Mouse (Mus musculus) embryonic facial prominence, embryonic 11.5 days (tissue): ENCODE measurements at regions not wholly inside any gene's neighbourhood (a gene's known extent, or its start where the extent isn't known, plus 50 kb on each side); places are given as distances from the start of the nearest gene placed in this dataset.

Source experiments
- ATAC-seq: fragments of 200-750 bp; cut with Nextera tagmentation; replicated peaks from 2 replicates; pipeline ENCODE4 v1.8.0; 2017; ENCODE audit warnings: low read depth; ENCODE audit not compliant: insufficient number of reproducible peaks, low FRiP score, low TSS enrichment
- DNase-seq: peaks from one replicate; pipeline ENCODE4 v3.0.0-alpha.2; 2015; ENCODE audit warnings: low spot score
- H3K27ac ChIP-seq: fragments of 300-500 bp; sonication (generic); replicated peaks from 2 replicates; pipeline ENCODE4 v1.5.1; 2014; ENCODE audit warnings: mild to moderate bottlenecking, low read depth, low read length, control low read depth
- H3K27me3 ChIP-seq: fragments of 300-500 bp; sonication (generic); 2 replicates; pipeline ENCODE4 v1.6.1; 2014; ENCODE audit warnings: mild to moderate bottlenecking, low read length, moderate library complexity, mixed read lengths; ENCODE audit not compliant: control insufficient read depth, insufficient read depth
- H3K36me3 ChIP-seq: fragments of 300-500 bp; sonication (generic); replicated peaks from 2 replicates; pipeline ENCODE4 v1.6.1; 2014; ENCODE audit warnings: low read depth, mild to moderate bottlenecking, low read length, moderate library complexity, mixed read lengths; ENCODE audit not compliant: control insufficient read depth, insufficient read depth
- H3K4me1 ChIP-seq: fragments of 300-500 bp; sonication (generic); 2 replicates; pipeline ENCODE4 v1.6.1; 2014; ENCODE audit warnings: low read length, mixed read lengths; ENCODE audit not compliant: control insufficient read depth, insufficient read depth
- H3K4me2 ChIP-seq: fragments of 300-500 bp; sonication (generic); 2 replicates; pipeline ENCODE4 v1.6.1; 2014; ENCODE audit warnings: low read depth, mild to moderate bottlenecking, control low read depth, low read length, moderate library complexity
- H3K4me3 ChIP-seq: fragments of 300-500 bp; sonication (generic); 2 replicates; pipeline ENCODE4 v1.5.1; 2014; ENCODE audit warnings: low read depth, low read length, control low read depth
- H3K9ac ChIP-seq: fragments of 300-500 bp; sonication (generic); replicated peaks from 2 replicates; pipeline ENCODE4 v1.6.1; 2014; ENCODE audit warnings: mild to moderate bottlenecking, control low read depth, low read length
- H3K9me3 ChIP-seq: fragments of 300-500 bp; sonication (generic); replicated peaks from 2 replicates; pipeline ENCODE4 v1.6.1; 2016; ENCODE audit warnings: mild to moderate bottlenecking, low read length, inconsistent platforms, mixed read lengths; ENCODE audit not compliant: control insufficient read depth
- WGBS: fragments of 180-500 bp; shearing (Covaris S2); extraction: QIAGEN DNeasy Blood & Tissue Kit; methylation state at CpG from one replicate; pipeline ENCODE4 v1.1.7; 2014; 5-methylcytosine and 5-hydroxymethylcytosine counted together

DNA sequence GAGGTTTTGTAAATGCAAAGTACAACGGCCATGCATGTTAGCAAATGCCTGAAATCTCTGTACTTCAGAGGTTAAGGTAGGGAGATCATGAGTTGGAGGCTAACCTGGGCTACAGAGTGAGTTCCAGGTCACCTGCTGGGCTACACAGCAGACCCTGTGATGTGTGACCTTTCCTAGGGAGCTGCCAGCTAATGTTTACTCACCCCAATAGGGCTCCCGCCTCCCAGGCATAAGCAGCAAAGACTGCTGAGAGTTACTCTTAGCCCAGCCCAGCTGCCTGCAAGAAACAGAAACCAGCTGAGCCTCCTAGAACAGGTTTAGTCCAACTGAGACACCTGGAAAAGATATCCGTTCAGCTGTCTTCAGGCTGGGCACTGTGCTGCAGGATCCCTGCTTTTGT lies 169.8 kb upstream of the Ralgapa2 start:
- no peaks in the 10 kb centered on the region for H3K36me3 ChIP-seq
- no peaks in the 10 kb centered on the region for H3K27me3 ChIP-seq
- H3K9ac ChIP-seq: no peak overlapping the region
- no peaks in the 10 kb centered on the region for H3K9me3 ChIP-seq
- no peak for DNase-seq
- no peak overlapping the region for H3K4me2 ChIP-seq
- no peaks in the 10 kb centered on the region for H3K4me1 ChIP-seq
- 68% methylated on average over 3 of the region's 3 CpGs for WGBS
- no peak overlapping the region for H3K4me3 ChIP-seq
- H3K27ac ChIP-seq: no peak overlapping the region
- ATAC-seq: no peak

DNA sequence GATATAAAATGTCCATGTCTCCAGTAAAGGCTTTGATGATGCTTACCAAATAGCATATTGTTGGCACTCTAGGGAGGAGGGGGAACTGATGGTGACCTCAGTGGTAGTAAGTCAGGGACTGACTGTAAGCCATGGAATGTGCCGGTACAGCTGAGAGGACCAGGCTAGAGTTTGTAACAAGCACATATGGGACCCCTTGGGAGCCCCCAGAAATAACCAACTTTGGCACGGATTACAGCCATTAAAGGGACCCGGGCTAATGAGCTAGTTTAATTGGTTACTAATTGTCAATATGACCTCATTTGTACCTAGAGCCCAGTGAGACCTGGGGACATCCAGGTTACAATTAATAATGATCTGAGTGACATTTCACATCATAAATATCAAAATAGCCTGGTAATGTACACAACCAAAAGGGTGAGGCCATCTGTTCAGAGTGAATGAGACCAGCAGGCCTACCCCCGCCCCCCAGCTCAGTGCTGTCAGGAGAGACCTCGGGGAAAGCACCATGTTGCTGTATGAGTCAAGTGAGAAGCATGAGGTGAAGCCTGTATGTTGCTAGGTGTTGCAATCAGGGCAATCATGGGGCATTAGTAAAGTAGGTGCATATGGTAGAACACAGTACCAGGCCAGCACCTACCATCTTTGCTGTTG lies 169.7 kb upstream of the Kiz start:
- Histone ChIP-seq H3K4me3 (no peak overlapping the region), H3K4me1 (no peaks in the 10 kb centered on the region), H3K4me2 (no peak overlapping the region), H3K27ac (no peak overlapping the region), H3K9me3 (no peaks in the 10 kb centered on the region), H3K9ac (no peak overlapping the region), H3K36me3 (no peaks in the 10 kb centered on the region), H3K27me3 (no peaks in the 10 kb centered on the region)
- ATAC-seq (0 out of 2 replicates have a peak, but pooled peaks have one; percentile 9), DNase-seq (no peak)
- 79% methylated on average over 5 of the region's 5 CpGs for WGBS

- WGBS: 73% methylated on average over 7 of the region's 7 CpGs
- Histone ChIP-seq H3K27me3 (no peaks in the 10 kb centered on the region), H3K9ac (no peak overlapping the region)
Observed at GRCm38 (mm10) chr2:146688544-146688943, 167.1 kb upstream of the Kiz start.

GRCm38 (mm10) chr2:146693484-146693883 lies 162.2 kb upstream of the Kiz start:
- no peak overlapping the region for H3K9ac ChIP-seq
- no peaks in the 10 kb centered on the region for H3K9me3 ChIP-seq
- 48% methylated on average over 2 of the region's 2 CpGs for WGBS
- no peak overlapping the region for H3K4me2 ChIP-seq
- H3K4me3 ChIP-seq: no peak overlapping the region
- H3K27ac ChIP-seq: no peak overlapping the region
- H3K27me3 ChIP-seq: no peaks in the 10 kb centered on the region
- ATAC-seq (no peak), DNase-seq (no peak)
- no peaks in the 10 kb centered on the region for H3K4me1 ChIP-seq
- H3K36me3 ChIP-seq: no peaks in the 10 kb centered on the region

More at GRCm38 (mm10) chr2:146688544-146688943, 167.1 kb upstream of the Kiz start:
- H3K36me3 ChIP-seq: no peaks in the 10 kb centered on the region
- no peaks in the 10 kb centered on the region for H3K4me1 ChIP-seq
- H3K4me3 ChIP-seq: no peak overlapping the region
- H3K27ac ChIP-seq: no peak overlapping the region
- no peak overlapping the region for H3K4me2 ChIP-seq
- ATAC-seq (no peak), DNase-seq (no peak)
- H3K9me3 ChIP-seq: no peaks in the 10 kb centered on the region

- ATAC-seq (no peak; the same call in 1 of the 2 replicates), DNase-seq (peak; percentile 33)
- H3K36me3 ChIP-seq: no peaks in the 10 kb centered on the region
- no peak overlapping the region for H3K27ac ChIP-seq
- no peaks in the 10 kb centered on the region for H3K4me1 ChIP-seq
- H3K9me3 ChIP-seq: no peaks in the 10 kb centered on the region
- no peaks in the 10 kb centered on the region for H3K27me3 ChIP-seq
- H3K4me2 ChIP-seq: no peak overlapping the region
- 20% methylated on average over 5 of the region's 5 CpGs for WGBS
- no peak overlapping the region for H3K9ac ChIP-seq
- no peak overlapping the region for H3K4me3 ChIP-seq
Observed at GRCm38 (mm10) chr2:146694041-146694440, 161.6 kb upstream of the Kiz start.

DNA sequence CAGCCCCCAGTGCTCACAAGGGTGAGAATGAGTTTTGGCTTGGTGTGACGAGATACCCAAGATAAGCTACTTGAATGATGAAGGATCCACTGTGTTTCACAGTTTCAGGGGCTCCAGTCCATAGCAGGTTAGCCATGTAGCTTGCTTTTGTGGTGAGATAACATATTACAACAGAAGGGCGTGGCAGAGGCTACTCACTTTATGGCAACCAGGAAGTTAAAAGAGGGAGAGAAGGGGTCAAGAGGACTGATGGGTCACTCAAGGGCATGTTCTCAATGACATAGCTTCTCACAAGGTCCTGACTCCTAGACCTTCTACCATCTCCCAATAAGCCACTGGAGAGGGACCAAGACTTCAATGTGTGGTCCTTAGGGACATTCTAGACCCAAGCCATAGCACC lies 159.4 kb upstream of the Kiz start:
- Histone ChIP-seq H3K27me3 (no peaks in the 10 kb centered on the region), H3K4me3 (no peak overlapping the region), H3K4me2 (no peak overlapping the region), H3K36me3 (no peaks in the 10 kb centered on the region), H3K4me1 (no peaks in the 10 kb centered on the region), H3K9me3 (no peaks in the 10 kb centered on the region), H3K27ac (no peak overlapping the region), H3K9ac (no peak overlapping the region)
- WGBS: 79% methylated on average over 2 of the region's 2 CpGs
- ATAC-seq (no peak), DNase-seq (no peak)

DNA sequence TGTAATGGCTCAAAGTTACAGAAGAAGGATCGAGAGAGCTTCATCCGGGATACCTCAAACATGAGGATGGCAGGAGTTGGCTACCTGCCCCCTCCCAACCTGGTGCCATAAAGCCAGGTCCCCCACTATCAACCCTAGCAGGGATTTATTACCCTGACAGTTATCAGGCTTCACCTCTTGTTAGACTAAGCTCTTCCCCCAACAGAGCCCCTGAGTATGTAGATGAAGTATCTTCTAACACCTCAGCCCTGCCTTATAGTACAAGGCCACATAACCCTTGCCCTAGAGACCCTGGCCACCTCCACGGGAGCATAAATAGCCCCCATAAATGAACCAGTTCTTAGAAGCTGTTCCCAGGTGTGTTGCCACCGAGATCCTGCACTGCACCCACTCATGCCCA lies 158.9 kb upstream of the Kiz start:
- H3K27me3 ChIP-seq: no peaks in the 10 kb centered on the region
- H3K4me1 ChIP-seq: no peaks in the 10 kb centered on the region
- no peak overlapping the region for H3K4me3 ChIP-seq
- DNase-seq (no peak), ATAC-seq (no peak)
- H3K36me3 ChIP-seq: no peaks in the 10 kb centered on the region
- H3K9ac ChIP-seq: no peak overlapping the region
- H3K9me3 ChIP-seq: no peaks in the 10 kb centered on the region
- WGBS: 91% methylated on average over 4 of the region's 4 CpGs
- no peak overlapping the region for H3K27ac ChIP-seq
- H3K4me2 ChIP-seq: no peak overlapping the region

DNA sequence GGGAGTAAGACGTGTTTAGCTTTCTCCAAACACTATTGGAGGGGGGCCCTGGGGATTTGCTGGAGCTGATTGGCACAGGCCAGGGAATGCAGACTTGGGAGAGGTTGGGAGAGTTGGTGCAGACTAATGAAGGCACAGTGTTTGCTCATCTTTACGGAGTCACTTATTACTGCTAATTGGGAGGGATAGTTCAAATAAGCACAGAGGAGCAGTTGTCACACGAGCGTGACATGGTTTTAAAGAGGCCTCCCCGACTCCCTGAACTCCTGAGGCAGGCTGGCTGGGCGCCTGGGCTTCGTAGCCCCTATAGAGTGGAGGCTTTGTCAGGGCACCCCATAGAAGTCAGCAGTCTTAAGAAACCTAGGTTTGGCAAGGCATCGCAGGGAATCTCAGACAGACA lies 145.0 kb upstream of the Kiz start:
- Histone ChIP-seq H3K4me3 (no peak overlapping the region), H3K4me2 (no peak overlapping the region), H3K36me3 (no peaks in the 10 kb centered on the region), H3K9ac (no peak overlapping the region), H3K4me1 (no peaks in the 10 kb centered on the region), H3K9me3 (no peaks in the 10 kb centered on the region), H3K27me3 (no peaks in the 10 kb centered on the region), H3K27ac (no peak overlapping the region)
- DNase-seq (no peak), ATAC-seq (no peak)
- 68% methylated on average over 8 of the region's 8 CpGs for WGBS
